Mouse (Mus musculus) C2C12 (cell line): ENCODE data around the gene Cd274. TPM values are rescaled to one million over a fixed set of nuclear protein-coding genes. Genes with fewer than 3 reads are reported as not detected.

Experiments used
- H3K27me3 ChIP-seq: one replicate; pipeline ENCODE4 v1.6.1; 2011; ENCODE audit not compliant: control insufficient read depth, insufficient read depth, insufficient read length
- H3K36me3 ChIP-seq: one replicate; pipeline ENCODE4 v1.6.1; 2011; ENCODE audit not compliant: control insufficient read depth, insufficient read depth
- H3K4me3 ChIP-seq: one replicate; pipeline ENCODE4 v1.5.1; 2011; ENCODE audit warnings: mild to moderate bottlenecking, control low read depth; ENCODE audit not compliant: poor library complexity, insufficient read depth, severe bottlenecking
- H3K79me2 ChIP-seq: one replicate; pipeline ENCODE4 v1.6.1; 2011; ENCODE audit not compliant: control insufficient read depth, insufficient read depth
- H3K79me3 ChIP-seq: one replicate; pipeline ENCODE4 v1.6.1; 2011; ENCODE audit warnings: low read depth, control low read depth
- H3ac ChIP-seq: one replicate; pipeline ENCODE3; 2011; ENCODE audit warnings: low read depth; ENCODE audit not compliant: control insufficient read depth, insufficient read length
- CEBPB ChIP-seq: IDR thresholded peaks from one replicate; pipeline ENCODE4 v1.6.1; 2011; ENCODE audit warnings: low read depth, mild to moderate bottlenecking, control low read depth, moderate library complexity
- CTCF ChIP-seq: IDR thresholded peaks from one replicate; pipeline ENCODE4 v1.5.1; 2011; ENCODE audit not compliant: control insufficient read depth, insufficient read depth, insufficient read length
- FOSL1 ChIP-seq: IDR thresholded peaks from one replicate; pipeline ENCODE4 v1.8.0; 2011; ENCODE audit warnings: mild to moderate bottlenecking, low read length; ENCODE audit not compliant: poor library complexity, insufficient read depth, severe bottlenecking
- MAX ChIP-seq: IDR thresholded peaks from one replicate; pipeline ENCODE4 v1.6.1; 2011; ENCODE audit warnings: mild to moderate bottlenecking, control low read depth
- MYOD1 ChIP-seq: IDR thresholded peaks from one replicate; pipeline ENCODE4 v1.6.1; 2011; ENCODE audit warnings: low read depth; ENCODE audit not compliant: control insufficient read depth, insufficient read length
- MYOG ChIP-seq: IDR thresholded peaks from one replicate; pipeline ENCODE4 v1.6.1; 2011; ENCODE audit not compliant: control insufficient read depth, insufficient read length; ENCODE audit errors: extremely low read depth
- USF1 ChIP-seq: IDR thresholded peaks from one replicate; pipeline ENCODE4 v1.6.1; 2011; ENCODE audit warnings: low read depth, mild to moderate bottlenecking, control low read depth, moderate library complexity
- polyA plus RNA-seq: library from polyadenylated mRNA; unstranded; fragments of >200 nt; fragmentation: generic; extraction: Trizol; gene quantifications from one replicate; pipeline ENCODE4 v1.2.1, GENCODE M21; 2012; ENCODE audit warnings: missing spikeins

Gene Cd274
- polyA plus RNA-seq, 1 experiment: 0.05 TPM

DNA sequence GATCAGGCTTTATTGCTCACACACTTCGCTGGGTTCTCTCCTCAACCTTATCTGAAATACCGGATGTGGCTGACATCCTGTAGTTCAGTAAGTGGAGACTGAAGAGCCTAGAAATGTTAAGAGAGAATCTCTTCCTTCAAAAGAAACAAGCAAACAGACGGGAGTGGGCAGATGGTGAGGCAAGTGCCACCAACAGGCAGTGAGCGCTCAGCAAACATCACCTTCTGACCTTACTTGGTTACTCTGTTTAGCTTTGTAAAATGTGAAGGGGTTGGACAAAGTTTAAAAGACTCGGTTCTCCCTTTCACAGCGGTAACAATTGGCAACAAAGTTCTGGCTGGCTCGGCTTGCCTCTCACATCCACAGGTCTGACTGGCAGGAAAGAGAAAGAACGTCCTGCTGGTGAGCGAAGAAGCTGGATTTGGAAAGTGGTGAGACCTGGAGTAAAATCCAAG, 51.4 kb downstream of the Cd274 start:
- Histone ChIP-seq H3K79me2 (no peaks in the 10 kb centered on the region), H3ac (no peak overlapping the region), H3K36me3 (no peaks in the 10 kb centered on the region), H3K27me3 (no peaks in the 10 kb centered on the region), H3K79me3 (no peaks in the 10 kb centered on the region), H3K4me3 (no peak overlapping the region)
- TF ChIP-seq MYOD1 (no peak), USF1 (no peak), CEBPB (no peak), FOSL1 (no peak), MYOG (no peak), MAX (no peak), CTCF (no peak)

DNA sequence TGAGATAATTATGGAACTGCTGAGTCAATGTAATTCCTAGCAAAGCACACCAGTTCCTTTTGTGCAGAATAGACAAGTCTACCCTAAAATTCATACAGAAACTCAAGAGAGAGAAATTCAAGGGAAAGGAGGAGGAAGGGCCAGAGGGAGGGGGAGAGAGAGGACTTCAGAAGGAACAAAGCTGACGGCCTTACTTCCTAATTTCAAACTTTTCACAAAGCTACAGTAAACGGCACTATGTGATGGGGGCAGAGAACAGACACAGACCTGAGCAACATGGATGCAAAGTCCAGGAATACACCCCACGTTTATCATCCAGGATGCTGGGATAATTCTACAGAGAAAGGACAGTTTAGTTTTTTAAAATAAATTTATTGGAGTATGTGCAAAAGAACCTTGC, 52.3 kb downstream of the Cd274 start:
- Histone ChIP-seq H3K79me3 (no peaks in the 10 kb centered on the region), H3K27me3 (no peaks in the 10 kb centered on the region), H3K36me3 (no peaks in the 10 kb centered on the region), H3K79me2 (no peaks in the 10 kb centered on the region), H3ac (no peak overlapping the region), H3K4me3 (no peak overlapping the region)
- no peak for TF ChIP-seq MYOG
- no peak for TF ChIP-seq MYOD1
- TF ChIP-seq USF1: no peak
- TF ChIP-seq CTCF: no peak
- no peak for TF ChIP-seq MAX
- no peak for TF ChIP-seq FOSL1
- no peak for TF ChIP-seq CEBPB

DNA sequence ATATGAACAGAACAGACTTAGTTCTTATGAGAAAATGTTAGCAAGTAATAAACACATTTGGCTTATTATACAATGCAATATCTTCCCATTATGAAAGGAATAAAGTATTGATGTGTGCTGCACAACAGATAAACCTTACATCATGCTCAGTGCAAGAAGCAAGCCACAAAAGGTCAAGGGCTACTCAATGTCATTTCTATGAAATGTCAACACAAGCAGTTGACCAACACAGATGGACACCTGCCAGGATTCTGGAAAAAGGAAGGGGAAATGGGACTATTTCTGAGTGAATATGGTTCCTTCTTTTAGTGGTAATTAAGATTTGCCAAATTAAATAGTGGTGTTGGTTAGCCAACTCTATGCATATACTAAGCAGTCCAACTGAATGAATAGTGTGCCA, 52.7 kb downstream of the Cd274 start:
- H3K79me3 ChIP-seq: no peaks in the 10 kb centered on the region
- no peak overlapping the region for H3K4me3 ChIP-seq
- no peak overlapping the region for H3ac ChIP-seq
- H3K36me3 ChIP-seq: no peaks in the 10 kb centered on the region
- H3K79me2 ChIP-seq: no peaks in the 10 kb centered on the region
- no peaks in the 10 kb centered on the region for H3K27me3 ChIP-seq
- no peak for TF ChIP-seq CTCF
- TF ChIP-seq MYOG: no peak
- TF ChIP-seq MAX: no peak
- no peak for TF ChIP-seq MYOD1
- no peak for TF ChIP-seq USF1
- no peak for TF ChIP-seq FOSL1
- TF ChIP-seq CEBPB: no peak

DNA sequence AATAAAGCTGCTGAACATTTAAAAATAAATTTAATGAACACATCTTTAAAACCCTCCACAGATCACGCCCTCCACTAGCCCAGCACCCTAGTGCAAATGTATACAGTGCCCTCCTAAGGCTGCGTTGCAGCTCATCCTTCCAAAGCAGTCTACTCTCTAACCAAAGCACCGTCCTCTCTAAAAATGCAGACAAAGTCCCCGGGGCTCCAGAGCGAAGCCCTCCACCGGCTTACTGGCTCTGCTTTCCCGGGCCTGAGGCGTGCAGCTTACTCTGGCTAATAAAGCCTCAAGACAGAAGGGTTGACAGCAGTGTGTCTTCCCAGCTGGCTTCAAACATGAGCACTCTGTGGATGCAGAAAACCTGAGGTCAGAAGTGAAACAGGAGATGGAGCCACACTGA, 53.1 kb downstream of the Cd274 start:
- Histone ChIP-seq H3K4me3 (no peak overlapping the region), H3ac (no peak overlapping the region), H3K36me3 (no peaks in the 10 kb centered on the region)

DNA sequence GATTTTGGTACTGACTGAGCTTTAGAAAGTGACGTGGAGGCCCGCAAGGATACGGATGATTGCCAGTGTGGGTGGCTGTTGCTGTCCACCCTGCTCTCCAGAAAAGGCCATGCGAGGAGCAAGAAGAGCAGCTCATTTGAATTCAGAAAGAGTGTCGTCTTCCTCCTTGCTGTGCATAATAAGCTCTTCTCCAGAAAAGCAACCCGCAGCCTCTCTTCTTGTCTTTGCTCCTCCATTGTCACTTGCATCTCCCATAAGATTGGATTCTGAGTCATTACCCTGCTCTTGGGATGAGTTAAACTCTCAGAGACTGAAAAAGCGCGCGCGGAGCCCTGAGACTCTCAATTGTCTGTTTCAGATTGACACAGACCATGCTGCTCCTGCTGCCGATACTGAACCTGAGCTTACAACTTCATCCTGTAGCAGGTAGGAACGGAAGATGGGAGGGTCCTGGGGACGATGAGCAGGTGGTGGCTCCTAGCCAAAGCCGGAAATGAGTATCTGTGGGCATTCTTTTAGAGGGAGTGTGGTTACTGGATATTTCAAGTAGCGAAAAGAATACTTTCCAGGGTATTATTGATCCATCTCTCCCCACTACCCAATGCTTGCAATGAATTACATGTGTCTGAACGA, 54.9 kb downstream of the Cd274 start:
- Histone ChIP-seq H3ac (no peak overlapping the region), H3K36me3 (no peaks in the 10 kb centered on the region), H3K79me2 (no peaks in the 10 kb centered on the region), H3K79me3 (no peaks in the 10 kb centered on the region), H3K27me3 (peaks cover 4% of the 10 kb centered on the region), H3K4me3 (no peak overlapping the region)
- TF ChIP-seq CEBPB (no peak), USF1 (no peak), FOSL1 (no peak), MYOG (no peak), CTCF (no peak), MYOD1 (no peak), MAX (no peak)

More for the DNA sequence above, 53.1 kb downstream of the Cd274 start:
- no peak for TF ChIP-seq FOSL1
- no peak for TF ChIP-seq MYOD1
- TF ChIP-seq CEBPB: no peak
- TF ChIP-seq USF1: no peak
- TF ChIP-seq MYOG: no peak
- TF ChIP-seq MAX: no peak
- no peak for TF ChIP-seq CTCF
- Histone ChIP-seq H3K79me3 (no peaks in the 10 kb centered on the region), H3K27me3 (no peaks in the 10 kb centered on the region), H3K79me2 (no peaks in the 10 kb centered on the region)
